ENCODE assay signal across 12 mouse cellular contexts in genomic region chr2:118664975-118665516, GRCm38 (mm10). TPM values are rescaled to one million over a fixed set of nuclear protein-coding genes. Genes with fewer than 3 reads are reported as not detected.
DNase-seq lines count a peak whose midpoint lies in the region; ATAC-seq and TF ChIP-seq lines count a peak whose summit lies in the region.
"Had no signal": no experiment of that assay in that cellular context is flagged by ENCODE, and none has a peak within 500 bp of the region (broad histone marks: within the 10 kb centered on the region; RNA-seq: fewer than 3 reads in every experiment).

No protein-coding gene starts in this region.

- peak overlapping the region; percentile 89 for H3K4me2 ChIP-seq in heart, embryonic 15.5 days
- peak overlapping the region; percentile 78 for H3K4me2 ChIP-seq in forebrain, embryonic 16.5 days (ENCODE audit: low read length)
- H3K4me2 ChIP-seq: limb, embryonic 12.5 days had no signal

- 0 out of 2 replicates have a peak, but pooled peaks cover 3% of the 10 kb centered on the region for H3K27me3 ChIP-seq in heart, embryonic 15.5 days
- no peaks in the 10 kb centered on the region; the same call in 1 of the 2 replicates for H3K27me3 ChIP-seq in heart, adult 2 months (ENCODE audit: control insufficient read depth, insufficient read depth, low read length)
- H3K27me3 ChIP-seq in G1E (ENCODE audit: insufficient read depth, low read length), result no peaks in the 10 kb centered on the region
- no peaks in the 10 kb centered on the region for H3K27me3 ChIP-seq in forebrain, embryonic 16.5 days (replicated peaks; ENCODE audit: control insufficient read depth, insufficient read depth, low read length)

- TF ChIP-seq POLR2A in heart, adult 2 months (IDR thresholded peaks at IDR 0.05; ENCODE audit: insufficient read depth, low read depth, low read length), result no peak

- no peak for TF ChIP-seq CTCF in heart, adult 2 months (IDR thresholded peaks at IDR 0.05)
- no peak for TF ChIP-seq CTCF in left cerebral cortex, adult 2 months (IDR thresholded peaks at IDR 0.05)
- TF ChIP-seq CTCF in G1E (IDR thresholded peaks at IDR 0.05; ENCODE audit: low read depth, low read length), result no peak

- peak overlapping the region; percentile 6; the same call in 1 of the 2 replicates for H3K27ac ChIP-seq in heart, embryonic 15.5 days
- H3K27ac ChIP-seq in heart, adult 2 months, result no peak overlapping the region
- H3K27ac ChIP-seq in left cerebral cortex, adult 2 months, result peak overlapping the region; percentile 8; the same call in 1 of the 2 replicates
- no peak overlapping the region for H3K27ac ChIP-seq in forebrain, embryonic 16.5 days (ENCODE audit: low read length)
- H3K27ac ChIP-seq: embryonic facial prominence, embryonic 10.5 days; limb, embryonic 12.5 days; macrophage had no signal

- WGBS in heart, embryonic 15.5 days, result 57% methylated on average over 3 of the region's 3 CpGs
- 75% methylated on average over 3 of the region's 3 CpGs for WGBS in heart, adult 2 months
- WGBS in forebrain, embryonic 16.5 days, result 77% methylated on average over 3 of the region's 3 CpGs

- H3K9ac ChIP-seq in heart, embryonic 15.5 days, result no peak overlapping the region
- H3K9ac ChIP-seq in heart, adult 2 months (ENCODE audit: low read depth, low read length), result no peak overlapping the region
- no peak overlapping the region for H3K9ac ChIP-seq in forebrain, embryonic 16.5 days (replicated peaks; ENCODE audit: low read depth, low read length)
- H3K9ac ChIP-seq: limb, embryonic 12.5 days had no signal

- no peak for TF ChIP-seq EP300 in heart, adult 2 months (IDR thresholded peaks at IDR 0.05; ENCODE audit: insufficient read depth, low read depth, low read length)

- H3K4me1 ChIP-seq in heart, embryonic 15.5 days (replicated peaks), result peaks cover 67% of the 10 kb centered on the region
- H3K4me1 ChIP-seq in heart, adult 2 months (ENCODE audit: control insufficient read depth, insufficient read depth, low read length), result peaks cover 1% of the 10 kb centered on the region; the same call in 1 of the 2 replicates
- H3K4me1 ChIP-seq in G1E (ENCODE audit: insufficient read depth, low read depth, low read length), result peaks cover 81% of the 10 kb centered on the region
- H3K4me1 ChIP-seq in forebrain, embryonic 16.5 days (replicated peaks; ENCODE audit: control insufficient read depth, insufficient read depth, low read length), result peaks cover 34% of the 10 kb centered on the region

- H3K79me2 ChIP-seq in heart, adult 2 months (replicated peaks; ENCODE audit: control insufficient read depth, insufficient read depth, low read length), result no peaks in the 10 kb centered on the region

- no peaks in the 10 kb centered on the region for H3K36me3 ChIP-seq in heart, embryonic 15.5 days
- no peaks in the 10 kb centered on the region for H3K36me3 ChIP-seq in heart, adult 2 months (ENCODE audit: control insufficient read depth, insufficient read depth, low read length)
- peaks cover 49% of the 10 kb centered on the region for H3K36me3 ChIP-seq in G1E (replicated peaks)
- H3K36me3 ChIP-seq in forebrain, embryonic 16.5 days (ENCODE audit: control insufficient read depth, insufficient read depth), result no peaks in the 10 kb centered on the region
- H3K36me3 ChIP-seq: embryonic facial prominence, embryonic 10.5 days; limb, embryonic 12.5 days had no signal

- no peak overlapping the region for H3K4me3 ChIP-seq in heart, embryonic 15.5 days
- H3K4me3 ChIP-seq in heart, adult 2 months, result no peak overlapping the region
- H3K4me3 ChIP-seq in left cerebral cortex, adult 2 months, result peak overlapping the region; percentile 67
- H3K4me3 ChIP-seq in G1E (ENCODE audit: low read depth, low read length), result peak overlapping the region; percentile 75; the same call in 1 of the 2 replicates
- H3K4me3 ChIP-seq in forebrain, embryonic 16.5 days (replicated peaks; ENCODE audit: low read length), result no peak overlapping the region
- H3K4me3 ChIP-seq: embryonic facial prominence, embryonic 10.5 days; limb, embryonic 12.5 days had no signal

- no peaks in the 10 kb centered on the region for H3K9me3 ChIP-seq in heart, embryonic 15.5 days (replicated peaks)
- no peaks in the 10 kb centered on the region for H3K9me3 ChIP-seq in G1E (replicated peaks)
- H3K9me3 ChIP-seq in forebrain, embryonic 16.5 days (ENCODE audit: control insufficient read depth, low read length), result no peaks in the 10 kb centered on the region
- H3K9me3 ChIP-seq: embryonic facial prominence, embryonic 10.5 days; limb, embryonic 12.5 days had no signal

- intact Hi-C loops in heart, adult 2 months (cut with DNase I), result no loop called here
- intact Hi-C loops in left cerebral cortex, adult 2 months (cut with DNase I), result no loop called here

- no peak for ATAC-seq in heart, embryonic 15.5 days (replicated peaks; ENCODE audit: insufficient number of reproducible peaks, insufficient read depth, low FRiP score, low read depth)
- no peak for ATAC-seq in G1E (ENCODE audit: extremely low read depth, insufficient number of reproducible peaks, low FRiP score, poor library complexity, severe bottlenecking)
- no peak for ATAC-seq in forebrain, embryonic 16.5 days
- no peak for ATAC-seq in monocyte, adult 5-6 weeks (replicated peaks; ENCODE audit: insufficient number of reproducible peaks, low FRiP score, low TSS enrichment, poor library complexity, severe bottlenecking)
- ATAC-seq: intestine, postnatal 0 days had no signal

- no peak for DNase-seq in heart, adult 2 months
- no peak for DNase-seq in left cerebral cortex, adult 2 months (ENCODE audit: extremely low spot score in 1 of 2, low spot score in 2 of 2)
- DNase-seq in left cerebral cortex, adult 18-20 months (ENCODE audit: low spot score in 2 of 2), result no peak
- no peak for DNase-seq in G1E (ENCODE audit: low spot score)
- DNase-seq: cerebellum, adult 8-10 months had no signal

RNA-seq across cellular contexts. Expression of gene Pak6, which starts 1.9 kb away (rescaled TPM):
- 10.1 and 11.0 TPM in 2 replicates for polyA plus RNA-seq in heart, embryonic 15.5 days (2015; fragmentation: Nextera tagmentation; extraction: Ambion mirVana)
- 1 to 10 TPM; 6.1 to 8.1 TPM for total RNA-seq in heart, adult 2 months (2021)
- 11.1 and 12.7 TPM in 2 replicates for polyA plus RNA-seq in heart, adult 2 months (2012; rRNA removed)
- 100 to 1,000 TPM in 1 of 2 experiments, 10 to 100 TPM in 1; 96.4 to 102 TPM for total RNA-seq in left cerebral cortex, adult 2 months (2021)
- 10 to 100 TPM; 79.7 to 86.4 TPM for total RNA-seq in left cerebral cortex, adult 18-20 months (2021)
- total RNA-seq in G1E (2014; fragmentation: Nextera tagmentation) (7.9 and 9.6 TPM in 2 replicates), G1E (2017) (6.2 and 10.0 TPM in 2 replicates)
- 28.0 and 34.2 TPM in 2 replicates for polyA plus RNA-seq in G1E (2012)
- polyA plus RNA-seq in forebrain, embryonic 16.5 days (2015; fragmentation: Nextera tagmentation; extraction: Ambion mirVana), result 26.0 and 36.4 TPM in 2 replicates
- 0.21 TPM in 1 of 3 replicates, not detected in the others for total RNA-seq in monocyte, adult 5-6 weeks (2017)
- polyA plus RNA-seq: macrophage had no signal

RNA-seq across cellular contexts. Expression of gene Ankrd63, which starts 38.7 kb away (rescaled TPM):
- 2.7 and 3.6 TPM in 2 replicates for polyA plus RNA-seq in heart, embryonic 15.5 days (2015; fragmentation: Nextera tagmentation; extraction: Ambion mirVana)
- total RNA-seq in heart, adult 2 months (2021), result 1 to 10 TPM; 1.3 to 2.5 TPM
- polyA plus RNA-seq in heart, adult 2 months (2012; rRNA removed), result 1.1 and 3.5 TPM in 2 replicates
- 10 to 100 TPM; 22.3 to 28.5 TPM for total RNA-seq in left cerebral cortex, adult 2 months (2021)
- total RNA-seq in left cerebral cortex, adult 18-20 months (2021), result 10 to 100 TPM; 27.5 to 33.7 TPM
- total RNA-seq in G1E (2014; fragmentation: Nextera tagmentation) (0.15 TPM in 1 of 2 replicates, not detected in the other), G1E (2017) (under 0.01 and 0.05 TPM in 2 replicates)
- polyA plus RNA-seq in G1E (2012), result not detected in 2 replicates
- 0.43 and 0.46 TPM in 2 replicates for polyA plus RNA-seq in forebrain, embryonic 16.5 days (2015; fragmentation: Nextera tagmentation; extraction: Ambion mirVana)
- total RNA-seq in monocyte, adult 5-6 weeks (2017), result 0.58 TPM in 1 of 3 replicates, not detected in the others
- polyA plus RNA-seq: embryonic facial prominence, embryonic 10.5 days; limb, embryonic 12.5 days; macrophage had no signal

Comparison
In these comparisons a context has a peak if more than half of its experiments do, and no peak if none do; other contexts are left out.
1. H3K27ac ChIP-seq: peak in heart, embryonic 15.5 days (single experiment) and left cerebral cortex, adult 2 months (single experiment); none in heart, adult 2 months (single experiment) and forebrain, embryonic 16.5 days (single experiment).
2. H3K4me3 ChIP-seq: peak in left cerebral cortex, adult 2 months (single experiment) and G1E (single experiment); none in heart, embryonic 15.5 days (single experiment), heart, adult 2 months (single experiment) and forebrain, embryonic 16.5 days (single experiment).
3. RNA of gene Pak6, which starts 1.9 kb away (total RNA-seq): 96.4 to 102 TPM in left cerebral cortex, adult 2 months and 79.7 to 86.4 TPM in left cerebral cortex, adult 18-20 months; 6.1 to 8.1 TPM in heart, adult 2 months, 6.2 to 10.0 TPM in G1E and 0.21 TPM in monocyte, adult 5-6 weeks; every median in the first group is over 4 times any median in the second.
4. RNA of gene Ankrd63, which starts 38.7 kb away (total RNA-seq): 27.5 to 33.7 TPM in left cerebral cortex, adult 18-20 months and 22.3 to 28.5 TPM in left cerebral cortex, adult 2 months; 1.3 to 2.5 TPM in heart, adult 2 months, under 0.01 to 0.15 TPM in G1E and 0.58 TPM in monocyte, adult 5-6 weeks; every median in the first group is over 4 times any median in the second.